Mouse (Mus musculus): ENCODE measurements around the gene Anapc10. TPM values are rescaled to one million over a fixed set of nuclear protein-coding genes. Genes with fewer than 3 reads are reported as not detected.
"Not testable (repeated sequence)": the region's sequence is repeated elsewhere in the genome, so short reads cannot be mapped to it uniquely, and the experiment has no call there.

Anapc10 gene
- polyA plus RNA-seq (2011; ENCODE audit: insufficient read length, low read depth, missing spikeins), result 30.6 and 37.2 TPM in 2 replicates

- Histone ChIP-seq H3K4me1 (ENCODE audit: control insufficient read depth, insufficient read depth, low read length) (no peaks in the 10 kb centered on the region), H3K27ac (ENCODE audit: insufficient read depth, low read length) (peak within 1 kb of the TSS; percentile 42; the same call in 1 of the 2 replicates), H3K4me3 (ENCODE audit: insufficient read depth, low read length) (peak within 1 kb of the TSS; percentile 88)
- TF ChIP-seq POLR2A (IDR thresholded peaks at IDR 0.05; ENCODE audit: low read depth, low read length), result peak; percentile 96
- no peak for TF ChIP-seq CTCF (IDR thresholded peaks at IDR 0.05; ENCODE audit: borderline replicate concordance, insufficient read depth, low read length)
Observed at GRCm38 (mm10) chr8:79711064-79711961, at the start of gene Anapc10, which contains the start of gene Abce1. Anapc10 (plus strand) TSS chr8:79711820. Abce1 (minus strand) TSS chr8:79711740.

- H3K4me3 ChIP-seq (ENCODE audit: insufficient read depth, low read length), result no peak overlapping the region
- peaks cover 2% of the 10 kb centered on the region; the same call in 1 of the 2 replicates for H3K4me1 ChIP-seq (ENCODE audit: control insufficient read depth, insufficient read depth, low read length)
- no peak for TF ChIP-seq POLR2A (IDR thresholded peaks at IDR 0.05; ENCODE audit: low read depth, low read length)
- TF ChIP-seq CTCF (IDR thresholded peaks at IDR 0.05; ENCODE audit: borderline replicate concordance, insufficient read depth, low read length), result no peak
- no peak overlapping the region for H3K27ac ChIP-seq (ENCODE audit: insufficient read depth, low read length)
Observed at GRCm38 (mm10) chr8:79676461-79676860, 35.2 kb upstream of the Anapc10 start.

GRCm38 (mm10) chr8:79679005-79679404 is 32.6 kb upstream of the Anapc10 start:
- no peak overlapping the region for H3K27ac ChIP-seq (ENCODE audit: insufficient read depth, low read length)
- H3K4me3 ChIP-seq (ENCODE audit: insufficient read depth, low read length), result no peak overlapping the region
- peaks cover 2% of the 10 kb centered on the region; the same call in 1 of the 2 replicates for H3K4me1 ChIP-seq (ENCODE audit: control insufficient read depth, insufficient read depth, low read length)
- TF ChIP-seq POLR2A (IDR thresholded peaks at IDR 0.05; ENCODE audit: low read depth, low read length) (no peak), CTCF (IDR thresholded peaks at IDR 0.05; ENCODE audit: borderline replicate concordance, insufficient read depth, low read length) (no peak)

DNA sequence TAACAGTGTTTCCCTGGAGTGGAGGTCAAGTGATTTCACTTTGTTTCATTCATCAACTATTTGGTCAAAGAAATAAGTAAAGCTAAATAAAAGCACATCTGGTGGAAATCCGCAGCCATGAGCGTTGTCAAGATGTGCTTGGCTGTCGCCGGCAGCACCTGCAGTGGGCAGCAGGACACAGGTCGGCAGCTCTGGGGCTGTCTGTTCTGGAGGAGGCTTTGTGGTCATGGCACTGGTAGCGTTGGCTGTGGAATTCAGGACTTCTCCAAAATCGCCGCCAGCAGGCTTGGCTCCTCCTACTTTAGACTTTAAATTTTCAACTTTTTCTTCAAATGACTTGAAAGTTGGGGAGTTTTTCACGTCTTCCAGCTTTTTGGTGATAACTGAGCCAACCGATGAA is 31.5 kb upstream of the Anapc10 start:
- not testable (repeated sequence) for H3K4me1 ChIP-seq (ENCODE audit: control insufficient read depth, insufficient read depth, low read length); H3K27ac ChIP-seq (ENCODE audit: insufficient read depth, low read length); H3K4me3 ChIP-seq (ENCODE audit: insufficient read depth, low read length)

DNA sequence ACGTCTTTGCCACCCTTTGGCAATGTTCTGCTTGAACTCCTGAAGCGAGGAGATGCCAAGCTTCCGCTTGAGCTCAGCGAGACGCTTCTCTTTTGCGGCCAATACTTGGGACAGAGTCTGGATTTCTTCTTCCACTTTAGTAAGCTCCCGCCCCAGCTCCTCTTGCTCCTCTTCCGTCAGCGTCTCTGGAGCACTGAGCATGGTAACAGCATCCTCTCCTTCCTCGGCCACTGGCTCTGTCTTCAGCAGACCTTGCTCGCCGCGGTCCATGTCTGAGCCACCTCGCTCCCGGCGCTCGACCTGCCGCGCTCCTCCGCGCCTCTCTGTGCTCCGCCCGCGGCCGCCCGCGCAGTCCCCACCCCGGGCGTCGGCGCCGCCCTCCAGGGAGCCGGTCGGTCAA is 31.1 kb upstream of the Anapc10 start:
- Histone ChIP-seq H3K27ac (ENCODE audit: insufficient read depth, low read length) (no peak overlapping the region), H3K4me1 (ENCODE audit: control insufficient read depth, insufficient read depth, low read length) (peaks cover 2% of the 10 kb centered on the region; the same call in 1 of the 2 replicates), H3K4me3 (ENCODE audit: insufficient read depth, low read length) (no peak overlapping the region)
- TF ChIP-seq CTCF (IDR thresholded peaks at IDR 0.05; ENCODE audit: borderline replicate concordance, insufficient read depth, low read length) (no peak), POLR2A (IDR thresholded peaks at IDR 0.05; ENCODE audit: low read depth, low read length) (no peak)

DNA sequence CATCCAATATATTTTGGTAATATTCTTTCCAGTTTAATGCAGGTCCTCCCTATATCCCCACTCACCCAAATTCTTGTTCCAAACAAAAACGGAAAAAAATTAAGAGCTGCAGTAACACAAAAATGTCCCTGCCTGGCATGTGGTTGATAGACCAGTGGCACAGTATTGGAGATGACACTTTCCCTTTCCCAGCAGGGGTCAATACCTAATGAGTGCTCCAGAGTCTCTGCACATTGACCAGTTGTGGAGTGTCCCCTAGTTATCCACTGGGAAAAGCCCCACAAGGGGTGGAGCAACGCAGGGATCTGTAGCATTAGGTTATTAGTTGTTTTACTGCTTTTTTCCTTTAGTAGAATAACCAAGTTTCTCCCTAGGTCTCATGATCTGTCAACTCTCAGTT is 30.7 kb upstream of the Anapc10 start:
- Histone ChIP-seq H3K4me3 (ENCODE audit: insufficient read depth, low read length) (no peak overlapping the region), H3K27ac (ENCODE audit: insufficient read depth, low read length) (no peak overlapping the region), H3K4me1 (ENCODE audit: control insufficient read depth, insufficient read depth, low read length) (peaks cover 2% of the 10 kb centered on the region; the same call in 1 of the 2 replicates)
- TF ChIP-seq CTCF (IDR thresholded peaks at IDR 0.05; ENCODE audit: borderline replicate concordance, insufficient read depth, low read length) (no peak), POLR2A (IDR thresholded peaks at IDR 0.05; ENCODE audit: low read depth, low read length) (no peak)

DNA sequence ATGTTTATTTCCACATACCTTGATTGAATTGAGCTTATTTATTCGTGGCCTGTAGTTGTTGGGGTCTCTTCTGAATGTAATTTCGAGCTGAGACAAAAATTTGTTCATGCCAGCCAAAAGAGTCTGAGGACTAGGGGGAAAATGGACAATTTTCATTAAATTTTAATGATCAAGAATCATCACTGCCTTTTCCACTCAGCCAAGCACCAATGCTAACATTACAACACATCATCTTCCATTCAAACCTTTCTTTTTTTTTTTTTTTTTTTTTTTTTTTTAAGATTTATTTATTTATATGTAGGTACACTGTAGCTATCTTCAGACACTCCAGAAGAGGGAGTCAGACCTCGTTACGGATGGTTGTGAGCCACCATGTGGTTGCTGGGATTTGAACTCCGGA is 25.7 kb upstream of the Anapc10 start:
- not testable (repeated sequence) for H3K27ac ChIP-seq (ENCODE audit: insufficient read depth, low read length); H3K4me1 ChIP-seq (ENCODE audit: control insufficient read depth, insufficient read depth, low read length); H3K4me3 ChIP-seq (ENCODE audit: insufficient read depth, low read length)

GRCm38 (mm10) chr8:79692531-79692930 is 19.1 kb upstream of the Anapc10 start:
- no peak for TF ChIP-seq CTCF (IDR thresholded peaks at IDR 0.05; ENCODE audit: borderline replicate concordance, insufficient read depth, low read length)
- no peak for TF ChIP-seq POLR2A (IDR thresholded peaks at IDR 0.05; ENCODE audit: low read depth, low read length)
- no peaks in the 10 kb centered on the region for H3K4me1 ChIP-seq (ENCODE audit: control insufficient read depth, insufficient read depth, low read length)
- no peak overlapping the region for H3K27ac ChIP-seq (ENCODE audit: insufficient read depth, low read length)
- no peak overlapping the region for H3K4me3 ChIP-seq (ENCODE audit: insufficient read depth, low read length)

DNA sequence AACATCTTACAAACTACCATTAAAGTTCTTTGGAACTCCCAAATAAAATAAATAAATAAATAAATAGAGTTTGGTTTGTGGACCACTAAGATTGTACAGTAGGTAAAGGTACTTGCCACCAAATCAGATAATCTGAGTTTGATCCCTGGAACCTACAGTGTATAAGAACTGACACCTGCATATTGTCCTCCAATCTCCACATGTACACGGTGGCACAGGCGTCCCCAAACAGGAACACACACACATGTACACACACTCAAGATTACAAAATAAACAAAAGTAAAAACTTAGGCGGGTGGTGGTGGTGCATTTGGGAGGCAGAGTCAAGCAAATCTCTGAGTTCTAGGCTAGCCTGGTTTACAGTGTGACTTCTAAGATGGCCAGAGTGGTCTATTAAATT is 4.9 kb upstream of the Anapc10 start:
- TF ChIP-seq CTCF (IDR thresholded peaks at IDR 0.05; ENCODE audit: borderline replicate concordance, insufficient read depth, low read length) (no peak), POLR2A (IDR thresholded peaks at IDR 0.05; ENCODE audit: low read depth, low read length) (no peak)
- Histone ChIP-seq H3K4me3 (ENCODE audit: insufficient read depth, low read length) (no peak overlapping the region), H3K27ac (ENCODE audit: insufficient read depth, low read length) (no peak overlapping the region), H3K4me1 (ENCODE audit: control insufficient read depth, insufficient read depth, low read length) (no peaks in the 10 kb centered on the region)

DNA sequence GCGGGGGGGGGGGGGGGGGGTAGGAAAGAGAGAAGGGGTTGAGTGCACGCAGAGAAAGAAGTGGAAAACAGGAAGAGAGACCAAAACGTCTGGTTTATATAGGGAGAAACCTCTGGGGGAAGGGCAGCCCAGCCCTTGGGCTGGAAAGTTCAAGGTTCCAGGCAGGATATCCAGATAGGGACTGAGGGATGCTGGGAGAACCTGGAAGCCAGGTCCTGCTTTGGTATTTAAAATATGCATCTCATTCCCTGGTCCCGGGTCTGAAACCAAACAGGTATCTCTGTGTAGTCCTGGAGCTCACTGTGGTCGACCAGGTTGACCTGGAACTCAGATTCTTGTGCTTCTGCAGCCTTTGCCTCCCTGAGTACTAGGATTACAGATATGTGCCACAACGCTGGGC is 1.1 kb downstream of the Anapc10 start:
- Histone ChIP-seq H3K4me1 (ENCODE audit: control insufficient read depth, insufficient read depth, low read length) (no peaks in the 10 kb centered on the region), H3K4me3 (ENCODE audit: insufficient read depth, low read length) (no peak overlapping the region), H3K27ac (ENCODE audit: insufficient read depth, low read length) (no peak overlapping the region)
- TF ChIP-seq POLR2A (IDR thresholded peaks at IDR 0.05; ENCODE audit: low read depth, low read length) (no peak), CTCF (IDR thresholded peaks at IDR 0.05; ENCODE audit: borderline replicate concordance, insufficient read depth, low read length) (no peak)
